Mouse (Mus musculus): Measurements from ENCODE around the gene Gm12248.

- no peak for TF ChIP-seq POLR2A (IDR thresholded peaks at IDR 0.05; ENCODE audit: insufficient read depth, low read length)
- TF ChIP-seq CTCF (IDR thresholded peaks at IDR 0.05; ENCODE audit: low read depth, low read length) = no peak
- TF ChIP-seq EP300 (IDR thresholded peaks at IDR 0.05; ENCODE audit: insufficient read depth, low read depth, low read length) = no peak
Measured at GRCm38 (mm10) chr11:58026337-58026736, 66.6 kb downstream of the Gm12248 start.

Data from ES-Bruce4 (cell line).